In genomic region chr17:14524426-14525236, GRCm38 (mm10) we compare ENCODE assay signal across 8 mouse cellular contexts.
DNase-seq lines count a peak whose midpoint lies in the region; ATAC-seq and TF ChIP-seq lines count a peak whose summit lies in the region.

No protein-coding gene starts in this region.

- TF ChIP-seq POLR2A in brain, embryonic 14.5 days (IDR thresholded peaks at IDR 0.05; ENCODE audit: borderline replicate concordance, extremely low read depth, insufficient read depth, insufficient read length, poor library complexity, severe bottlenecking) = no peak

- no peak overlapping the region for H3K9ac ChIP-seq in forebrain, embryonic 14.5 days (ENCODE audit: low read length)
- no peak overlapping the region for H3K9ac ChIP-seq in neural tube, embryonic 11.5 days (ENCODE audit: low read length)

- no peak overlapping the region for H3K4me2 ChIP-seq in forebrain, embryonic 14.5 days (ENCODE audit: low read length)
- H3K4me2 ChIP-seq in neural tube, embryonic 11.5 days (ENCODE audit: low read depth) = no peak overlapping the region

- H3K27me3 ChIP-seq in forebrain, embryonic 14.5 days (replicated peaks; ENCODE audit: control insufficient read depth, insufficient read depth, low read length) = no peaks in the 10 kb centered on the region
- H3K27me3 ChIP-seq in limb, embryonic 10.5 days (ENCODE audit: low read depth, poor library complexity, severe bottlenecking) = 0 out of 2 replicates have a peak, but pooled peaks cover 6% of the 10 kb centered on the region
- no peaks in the 10 kb centered on the region for H3K27me3 ChIP-seq in neural tube, embryonic 11.5 days (ENCODE audit: control insufficient read depth, insufficient read depth, low read length)

- peak; percentile 66 for DNase-seq in urinary bladder, postnatal 25 days (ENCODE audit: low spot score)
- no peak for DNase-seq in urinary bladder, adult 18-20 months (ENCODE audit: low spot score in 2 of 2)
- DNase-seq in brain, embryonic 14.5 days (ENCODE audit: low read depth) = peak; percentile 92
- DNase-seq in forebrain, embryonic 14.5 days (ENCODE audit: low spot score) = peak; percentile 93
- peak; percentile 70 for DNase-seq in induced T-regulatory cell, adult 2 months (ENCODE audit: low read depth)
- DNase-seq in limb, embryonic 10.5 days (ENCODE audit: low spot score) = peak; percentile 78
- DNase-seq in neural tube, embryonic 11.5 days (ENCODE audit: low spot score) = peak; percentile 74

- H3K4me3 ChIP-seq in forebrain, embryonic 14.5 days (ENCODE audit: low read depth, low read length) = no peak overlapping the region
- H3K4me3 ChIP-seq in limb, embryonic 10.5 days = no peak overlapping the region
- no peak overlapping the region for H3K4me3 ChIP-seq in neural tube, embryonic 11.5 days (ENCODE audit: low read depth, low read length)

- no peaks in the 10 kb centered on the region for H3K4me1 ChIP-seq in forebrain, embryonic 14.5 days (ENCODE audit: control insufficient read depth, insufficient read depth, low read length)
- no peaks in the 10 kb centered on the region for H3K4me1 ChIP-seq in limb, embryonic 10.5 days
- H3K4me1 ChIP-seq in neural tube, embryonic 11.5 days (ENCODE audit: control insufficient read depth, insufficient read depth, low read length) = no peaks in the 10 kb centered on the region

- no peaks in the 10 kb centered on the region for H3K36me3 ChIP-seq in forebrain, embryonic 14.5 days (ENCODE audit: control insufficient read depth, insufficient read depth, low read length)
- H3K36me3 ChIP-seq in limb, embryonic 10.5 days = no peaks in the 10 kb centered on the region
- no peaks in the 10 kb centered on the region for H3K36me3 ChIP-seq in neural tube, embryonic 11.5 days (ENCODE audit: control insufficient read depth, insufficient read depth, low read length)

- H3K9me3 ChIP-seq in forebrain, embryonic 14.5 days (replicated peaks; ENCODE audit: control insufficient read depth, low read length) = no peaks in the 10 kb centered on the region
- H3K9me3 ChIP-seq in limb, embryonic 10.5 days (replicated peaks) = no peaks in the 10 kb centered on the region
- H3K9me3 ChIP-seq in neural tube, embryonic 11.5 days (ENCODE audit: control insufficient read depth, low read length) = no peaks in the 10 kb centered on the region

- no peak overlapping the region for H3K27ac ChIP-seq in forebrain, embryonic 14.5 days (ENCODE audit: low read depth, low read length)
- no peak overlapping the region for H3K27ac ChIP-seq in limb, embryonic 10.5 days
- H3K27ac ChIP-seq in neural tube, embryonic 11.5 days (ENCODE audit: low read depth, low read length) = no peak overlapping the region

- 52% methylated on average over 13 of the region's 13 CpGs for WGBS in forebrain, embryonic 14.5 days
- WGBS in limb, embryonic 10.5 days = 53% methylated on average over 13 of the region's 13 CpGs
- WGBS in neural tube, embryonic 11.5 days = 55% methylated on average over 13 of the region's 13 CpGs

- peak; percentile 58; the same call in 1 of the 2 replicates for TF ChIP-seq CTCF in brain, embryonic 14.5 days (IDR thresholded peaks at IDR 0.05; ENCODE audit: borderline replicate concordance, extremely low read depth, insufficient read depth, insufficient read length)

- ATAC-seq in forebrain, embryonic 14.5 days = peak; percentile 63
- ATAC-seq in neural tube, embryonic 11.5 days (ENCODE audit: insufficient read depth, low FRiP score, low TSS enrichment) = 0 out of 2 replicates have a peak, but pooled peaks have one; percentile 32
- ATAC-seq in megakaryocyte-erythroid progenitor cell, adult 5-6 weeks (replicated peaks; ENCODE audit: low FRiP score, low TSS enrichment, poor library complexity, severe bottlenecking) = no peak

Comparison
In these comparisons a context has a peak if more than half of its experiments do, and no peak if none do; other contexts are left out.
1. DNase-seq: peak in urinary bladder, postnatal 25 days (single experiment), brain, embryonic 14.5 days (single experiment), forebrain, embryonic 14.5 days (single experiment), induced T-regulatory cell, adult 2 months (single experiment), limb, embryonic 10.5 days (single experiment) and neural tube, embryonic 11.5 days (single experiment); none in urinary bladder, adult 18-20 months (0 of 2).